Comparison of ENCODE assay signal across 17 mouse cellular contexts in the genomic region with DNA sequence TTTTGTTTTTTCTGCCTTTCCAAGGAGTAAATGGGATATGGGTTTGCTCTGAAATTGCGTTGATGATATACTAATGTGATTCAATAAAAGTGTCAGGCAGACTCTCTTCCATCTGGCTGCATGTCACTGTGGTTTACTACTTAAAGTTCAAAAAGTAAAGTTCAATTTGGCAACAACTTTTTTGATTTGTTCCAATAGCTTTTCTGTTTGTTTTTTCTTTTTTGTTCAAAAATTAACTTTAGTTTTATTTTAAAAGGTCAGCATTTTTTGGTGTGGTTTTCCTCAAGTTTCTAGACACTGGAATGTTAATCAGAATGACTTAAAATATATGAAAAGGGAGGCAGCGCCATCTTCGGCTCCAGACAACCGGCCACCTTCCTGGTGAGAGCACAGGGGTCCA.
"Had no signal": no experiment of that assay in that cellular context is flagged by ENCODE, and none has a peak within 500 bp of the region (broad histone marks: within the 10 kb centered on the region; RNA-seq: fewer than 3 reads in every experiment).

No protein-coding gene starts in this region.

- H3K9ac ChIP-seq: limb, embryonic 12.5 days; limb, embryonic 15.5 days; liver, embryonic 13.5 days had no signal

- H3K4me1 ChIP-seq: limb, embryonic 12.5 days; limb, embryonic 15.5 days; liver, embryonic 13.5 days had no signal

- H3K4me2 ChIP-seq: limb, embryonic 12.5 days; limb, embryonic 15.5 days; liver, embryonic 13.5 days; midbrain, embryonic 11.5 days had no signal

- H3K36me3 ChIP-seq: limb, embryonic 12.5 days; limb, embryonic 15.5 days; liver, embryonic 13.5 days had no signal

- H3K9me3 ChIP-seq: limb, embryonic 12.5 days; limb, embryonic 15.5 days; liver, embryonic 13.5 days had no signal

- H3K4me3 ChIP-seq: limb, embryonic 12.5 days; limb, embryonic 15.5 days; liver, embryonic 13.5 days had no signal

- DNase-seq: left cerebral cortex, postnatal 4 days; liver, embryonic 13.5 days; lung, adult 2 months; lung, postnatal 14 days; lung, postnatal 4 days; midbrain, embryonic 14.5 days; right cerebral cortex, adult 18-20 months; right cerebral cortex, postnatal 14 days; right cerebral cortex, postnatal 4 days; thymus, adult 2 months; thymus, postnatal 14 days; thymus, postnatal 4 days had no signal

- H3K27ac ChIP-seq: limb, embryonic 12.5 days; limb, embryonic 15.5 days; liver, embryonic 13.5 days; stomach, postnatal 0 days had no signal

- H3K27me3 ChIP-seq: limb, embryonic 12.5 days; limb, embryonic 15.5 days; liver, embryonic 13.5 days had no signal

- ATAC-seq: intestine, postnatal 0 days had no signal
